Mouse (Mus musculus) mouse embryonic stem cell (cell line): Measurements from ENCODE around the gene Eno2.

Source experiments
- in situ Hi-C, 2 experiments: fragments of 300-500 bp; cut with MboI; formaldehyde crosslinking; loops; 1 replicate in 1 of 2; 3 replicates in 1 of 2; pipeline ENCODE4 v1.14.3; 2019 to 2020; ENCODE audit warnings: low sequenced_read_pairs in 2 of 2, low pct_unique_long_range_greater_than_20kb in 1 of 2, mixed read lengths in 1 of 2; ENCODE audit not compliant: unreplicated experiment in 1 of 2

The Eno2 gene

GRCm38 (mm10) chr6:124746654-124747632, 22.5 kb downstream of the Eno2 start:
- in situ Hi-C loops, result no loop called here

DNA sequence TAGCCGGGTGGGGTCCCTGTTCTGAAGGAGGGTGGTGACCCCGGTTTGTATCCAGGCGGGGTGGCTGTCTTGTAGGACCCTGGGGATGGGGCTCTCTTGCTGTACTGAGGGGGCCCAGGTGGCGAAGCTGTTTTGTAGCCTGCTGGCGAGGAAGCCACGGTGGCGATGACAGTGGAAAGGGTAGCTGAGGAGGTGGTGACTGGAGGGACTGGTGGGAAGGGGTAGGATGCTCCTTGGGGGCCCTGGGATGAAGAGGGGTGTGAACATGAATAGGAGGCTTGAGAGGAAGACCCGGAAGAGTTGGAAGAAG, 23.2 kb downstream of the Eno2 start:
- in situ Hi-C loops, result no loop called here

DNA sequence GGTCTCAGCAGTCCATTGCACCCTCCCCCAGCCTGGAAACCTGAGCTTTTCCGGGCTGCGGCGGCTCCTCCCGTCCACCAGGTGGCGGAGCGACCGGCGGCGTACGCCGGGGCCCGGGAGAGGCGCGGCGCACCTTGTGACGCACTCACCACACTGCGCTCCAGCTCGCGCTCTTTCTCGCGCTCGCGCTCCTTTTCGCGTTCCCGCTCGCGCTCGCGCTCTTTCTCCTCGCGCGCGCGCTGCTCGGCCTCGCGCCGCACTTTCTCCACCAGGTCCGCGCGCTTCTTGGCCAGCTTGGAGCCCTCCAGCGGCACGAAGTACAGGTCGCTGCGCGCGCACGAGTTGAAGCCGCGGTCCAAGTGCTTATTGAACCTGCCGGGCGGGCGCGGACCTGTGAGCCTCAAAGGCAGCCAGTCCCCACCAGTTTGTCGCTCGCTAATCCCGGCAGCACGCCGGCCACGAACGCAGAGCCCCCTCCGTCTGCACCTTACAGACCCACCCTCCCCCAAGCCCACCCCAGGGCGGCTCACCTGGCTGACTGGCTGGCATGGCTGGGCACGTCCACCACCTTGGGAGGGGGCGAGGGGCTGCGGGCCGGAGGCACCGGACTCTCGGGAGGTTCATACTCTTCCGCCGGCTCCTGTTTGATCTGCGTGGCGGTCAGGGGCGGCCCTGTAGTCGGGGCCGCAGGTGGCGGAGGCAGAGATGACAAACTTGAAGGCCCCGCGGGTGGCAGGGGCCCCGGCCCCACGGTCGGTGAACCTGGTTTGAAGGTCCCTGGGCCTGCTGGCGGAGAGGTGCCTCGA, 23.8 kb downstream of the Eno2 start:
- in situ Hi-C loops, result no loop called here

- in situ Hi-C loops, result no loop called here
Observed at GRCm38 (mm10) chr6:124744755-124745321, 24.6 kb downstream of the Eno2 start.

DNA sequence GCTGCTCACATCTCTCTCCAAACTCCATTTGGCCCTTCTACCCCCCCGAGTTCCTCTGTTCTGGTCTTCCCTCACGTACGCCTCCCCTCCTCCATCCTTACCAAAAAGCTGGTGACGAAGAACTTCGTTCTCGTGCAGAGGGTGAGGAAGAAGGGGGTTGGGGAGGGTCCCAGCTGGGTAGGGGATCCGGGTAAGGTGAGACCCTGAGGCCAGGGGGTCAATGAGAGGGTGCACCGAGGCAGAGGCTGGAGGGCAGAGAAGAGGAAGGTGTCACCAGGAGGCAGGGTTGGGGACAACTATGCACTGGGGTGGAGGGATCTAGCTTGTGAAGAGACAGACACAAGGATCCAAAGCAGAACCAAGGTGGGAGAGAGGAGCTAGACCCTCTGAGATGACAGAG, 25.8 kb downstream of the Eno2 start:
- in situ Hi-C loops, result no loop called here

- in situ Hi-C loops, result no loop called here
Observed at GRCm38 (mm10) chr6:124742839-124743514, 26.5 kb downstream of the Eno2 start.

DNA sequence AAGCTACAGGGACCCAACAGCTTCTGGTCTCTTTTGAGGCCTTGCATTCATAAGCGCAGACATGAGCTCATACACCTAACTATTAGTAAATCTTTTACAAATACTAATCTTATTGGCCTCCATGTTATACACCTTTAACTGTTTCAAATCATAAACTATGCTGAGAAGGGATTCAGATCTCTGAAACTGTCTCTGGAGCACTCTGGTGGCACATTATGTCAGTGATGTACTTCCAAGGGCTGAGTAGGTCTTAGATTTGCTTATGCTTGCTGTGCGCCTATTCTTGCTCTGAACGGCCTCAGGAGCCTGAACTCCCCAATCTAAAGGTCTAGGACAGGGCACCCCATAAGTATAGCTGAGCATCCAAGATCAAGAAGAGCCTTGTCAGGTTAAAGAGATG, 27.6 kb downstream of the Eno2 start:
- in situ Hi-C loops, result no loop called here

DNA sequence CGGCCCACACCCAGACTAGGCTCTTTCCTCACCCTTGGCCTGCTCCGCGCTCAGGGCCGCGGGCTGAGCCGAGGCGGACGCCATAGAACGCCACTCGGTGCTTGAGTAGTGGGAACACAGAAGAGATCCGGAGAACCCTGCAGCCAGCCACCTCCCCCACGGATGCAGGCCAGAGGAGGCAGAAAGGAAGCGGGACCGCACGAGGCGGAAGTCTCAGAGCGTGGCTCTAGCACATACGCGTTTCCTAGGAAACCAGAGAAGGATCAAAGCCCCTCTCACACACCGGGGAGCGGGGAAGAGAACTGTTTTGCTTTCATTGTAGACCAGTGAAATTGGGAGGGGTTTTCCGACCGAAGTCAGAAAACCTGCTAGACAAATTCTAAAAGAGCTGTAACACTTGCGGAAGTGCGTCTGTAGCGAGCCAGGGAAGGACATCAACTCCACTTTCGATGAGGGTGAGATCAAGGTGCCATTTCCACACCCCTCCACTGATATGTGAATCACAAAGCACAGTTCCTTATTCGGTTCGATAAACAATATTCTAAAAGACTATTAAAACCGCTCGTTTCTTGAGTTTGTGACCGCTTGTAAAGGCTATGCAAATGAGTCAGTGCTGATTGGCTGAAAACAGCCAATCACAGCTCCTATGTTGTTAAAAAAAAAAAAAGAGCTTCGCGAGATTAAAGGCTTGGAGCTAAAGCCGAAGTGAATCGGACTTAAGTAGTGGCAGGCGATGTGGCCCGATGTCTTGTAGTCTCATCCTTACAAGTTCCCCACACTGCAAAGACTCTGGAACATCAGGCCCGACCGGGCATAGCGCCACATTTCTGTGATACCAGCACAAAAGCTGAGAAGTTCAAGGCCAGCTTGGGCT, 28.3 kb downstream of the Eno2 start, which contains the start of gene Grcc10:
Gene Grcc10 (minus strand): TSS at position 487 of the 874 bp plus-strand sequence.
- in situ Hi-C loops, result no loop called here

GRCm38 (mm10) chr6:124740211-124740887, 29.1 kb downstream of the Eno2 start:
- in situ Hi-C loops, result no loop called here

GRCm38 (mm10) chr6:124739231-124739796, 30.2 kb downstream of the Eno2 start:
- in situ Hi-C loops, result no loop called here

DNA sequence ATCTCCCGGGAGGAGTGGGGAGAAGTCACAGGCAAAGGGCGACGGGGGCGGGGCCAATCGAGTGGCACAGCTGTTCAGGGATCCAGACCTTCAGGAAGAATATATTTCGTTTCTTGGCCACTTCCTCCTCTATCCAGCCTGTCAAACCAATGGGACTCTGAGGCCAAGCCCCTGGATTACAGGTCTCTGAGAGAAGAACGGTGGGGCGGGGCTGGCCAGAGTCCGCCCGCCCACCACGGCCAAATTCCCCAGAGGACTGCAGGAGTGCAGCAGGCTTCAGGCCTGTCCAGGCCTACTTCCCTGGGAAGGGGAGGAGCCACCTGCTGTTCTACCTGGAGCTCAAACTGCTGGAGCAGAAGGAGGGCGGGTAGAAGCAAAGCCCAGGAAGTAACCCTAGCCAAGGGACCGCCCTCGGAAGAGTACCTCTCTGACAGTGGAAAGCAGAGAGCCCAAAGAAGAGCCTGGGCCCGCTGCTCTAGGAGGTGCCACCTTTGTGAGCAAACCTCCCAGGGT, 30.9 kb downstream of the Eno2 start, which contains the start of gene Ptpn6:
Gene Ptpn6 (minus strand): TSS at position 204 of the 513 bp plus-strand sequence.
- in situ Hi-C loops, result no loop called here

- in situ Hi-C loops, result no loop called here
Observed at GRCm38 (mm10) chr6:124737040-124737439, 32.4 kb downstream of the Eno2 start.

DNA sequence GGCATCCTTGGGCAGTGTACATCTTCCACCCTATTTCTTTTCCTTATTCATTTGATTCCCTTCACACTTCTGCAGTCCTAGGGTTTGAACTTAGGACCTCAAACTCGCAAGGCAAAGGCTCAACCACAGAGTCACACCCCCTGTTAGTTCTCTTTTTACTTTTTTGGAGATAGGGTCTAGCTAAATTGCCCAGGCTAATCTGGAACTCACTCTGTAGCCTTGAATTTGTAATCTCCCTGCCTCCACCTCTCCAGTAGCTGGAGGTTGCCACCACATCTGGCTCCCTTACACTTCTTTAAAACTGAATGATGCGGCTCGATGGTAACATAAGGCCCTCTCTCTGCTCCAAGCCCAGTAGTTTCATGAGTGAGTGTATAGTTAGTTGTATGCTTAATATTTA, 35.1 kb downstream of the Eno2 start:
- in situ Hi-C loops, result no loop called here

DNA sequence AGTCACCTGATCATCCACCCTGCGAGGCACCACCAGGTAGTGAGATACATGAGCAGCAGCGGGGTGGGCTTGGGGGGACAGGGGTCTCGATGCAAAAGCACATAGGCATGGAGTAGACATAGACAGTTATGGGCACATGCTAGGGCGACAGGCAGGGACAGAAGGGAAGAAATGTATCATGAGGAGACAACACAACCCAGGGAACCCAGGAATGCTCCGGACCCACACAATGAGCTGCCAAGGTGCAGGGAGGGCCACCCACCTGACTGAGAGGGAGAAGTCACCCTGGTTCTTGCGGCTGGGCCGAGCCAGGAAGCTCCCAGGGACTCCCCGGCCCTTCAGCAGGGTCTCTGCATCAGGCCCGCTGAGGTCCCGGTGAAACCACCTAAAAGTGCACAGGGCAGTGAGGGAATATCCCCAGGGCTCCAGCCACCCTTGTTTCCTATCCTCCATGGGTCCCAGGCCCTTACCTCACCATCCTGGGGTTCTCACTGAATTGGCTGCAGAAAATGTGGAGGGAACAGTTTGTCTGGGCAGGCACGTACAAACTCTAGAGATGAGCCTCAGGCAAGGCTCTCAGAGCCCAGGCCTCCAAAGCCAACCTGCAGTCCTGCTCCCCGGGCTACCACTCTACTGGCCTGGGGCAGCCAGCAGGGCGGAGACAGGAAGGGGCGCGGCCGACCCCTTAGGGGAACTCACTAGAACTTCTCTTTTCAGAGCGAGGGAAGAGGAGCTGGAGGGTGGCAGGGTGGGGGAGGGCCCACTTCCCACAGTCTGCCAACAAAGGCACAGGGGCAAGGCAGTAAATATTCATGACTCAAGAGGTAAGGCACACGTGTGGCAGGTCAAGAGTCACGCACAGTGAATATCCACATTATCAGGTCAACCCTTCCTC, 36.8 kb downstream of the Eno2 start:
- in situ Hi-C loops, result no loop called here

DNA sequence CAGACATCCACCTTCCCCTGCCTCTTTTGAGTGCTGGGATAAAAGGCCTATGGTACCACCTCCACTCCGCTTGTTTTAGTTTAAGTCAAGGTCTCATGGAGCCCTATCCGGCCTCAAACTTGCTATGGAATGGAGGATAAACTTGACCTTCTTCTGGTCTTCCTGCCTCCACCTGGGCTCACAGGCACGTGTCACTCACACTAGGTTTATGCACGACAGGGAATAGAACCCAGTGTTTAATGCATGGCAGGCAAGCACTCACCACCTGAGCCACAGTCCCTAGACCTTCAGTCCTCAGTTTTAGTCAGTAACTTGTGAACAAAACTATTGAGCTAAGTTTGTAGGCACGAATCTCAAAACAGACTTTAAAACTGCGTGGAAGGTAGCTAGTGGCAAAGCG, 38.4 kb downstream of the Eno2 start:
- in situ Hi-C loops, result no loop called here
